Mouse (Mus musculus): ENCODE results near the gene Necap2.

GRCm38 (mm10) chr4:141115398-141115797 is 37.2 kb upstream of the Necap2 start:
- TF ChIP-seq CTCF (IDR thresholded peaks at IDR 0.05; ENCODE audit: control insufficient read depth, insufficient read depth, insufficient replicate concordance, low read depth, low read length) (no peak), POLR2A (IDR thresholded peaks at IDR 0.05; ENCODE audit: control insufficient read depth, low read depth, low read length) (no peak)
